Mouse (Mus musculus) midbrain, embryonic 14.5 days (tissue): ENCODE measurements around the gene Myom3. TPM values are rescaled to one million over a fixed set of nuclear protein-coding genes. Genes with fewer than 3 reads are reported as not detected.

Source experiments
- ATAC-seq: fragments of 200-750 bp; cut with Nextera tagmentation; 2 replicates; pipeline ENCODE4 v1.8.0; 2017; ENCODE audit warnings: moderate number of reproducible peaks, moderate library complexity; ENCODE audit not compliant: low FRiP score, low TSS enrichment
- DNase-seq: peaks from one replicate; pipeline ENCODE4 v3.0.0-alpha.2; 2015
- H3K27ac ChIP-seq: fragments of 300-500 bp; sonication (generic); replicated peaks from 2 replicates; pipeline ENCODE4 v1.5.1; 2014; ENCODE audit warnings: mild to moderate bottlenecking, low read depth, low read length, moderate library complexity
- H3K27me3 ChIP-seq: fragments of 300-500 bp; sonication (generic); 2 replicates; pipeline ENCODE4 v1.6.1; 2014; ENCODE audit warnings: low read length, control low read depth, mixed read lengths; ENCODE audit not compliant: control insufficient read depth, insufficient read depth
- H3K36me3 ChIP-seq: fragments of 300-500 bp; sonication (generic); 2 replicates; pipeline ENCODE4 v1.6.1; 2014; ENCODE audit warnings: low read length, control low read depth; ENCODE audit not compliant: control insufficient read depth, insufficient read depth
- H3K4me1 ChIP-seq: fragments of 300-500 bp; sonication (generic); 2 replicates; pipeline ENCODE4 v1.6.1; 2014; ENCODE audit warnings: mild to moderate bottlenecking, antibody characterized with exemption, low read length, control low read depth; ENCODE audit not compliant: control insufficient read depth, insufficient read depth
- H3K4me2 ChIP-seq: fragments of 300-500 bp; sonication (generic); 2 replicates; pipeline ENCODE4 v1.6.1; 2014; ENCODE audit warnings: mild to moderate bottlenecking, low read length, moderate library complexity
- H3K4me3 ChIP-seq: fragments of 300-500 bp; sonication (generic); replicated peaks from 2 replicates; pipeline ENCODE4 v1.5.1; 2014; ENCODE audit warnings: low read depth, low read length
- H3K9ac ChIP-seq: fragments of 300-500 bp; sonication (generic); replicated peaks from 2 replicates; pipeline ENCODE4 v1.6.1; 2014; ENCODE audit warnings: mild to moderate bottlenecking, low read length, moderate library complexity
- H3K9me3 ChIP-seq: fragments of 300-500 bp; sonication (generic); 2 replicates; pipeline ENCODE4 v1.6.1; 2016; ENCODE audit warnings: low read length, control low read depth, mixed read lengths; ENCODE audit not compliant: control insufficient read depth
- WGBS: fragments of 180-500 bp; shearing (Covaris S2); extraction: QIAGEN DNeasy Blood & Tissue Kit; methylation state at CpG from one replicate; pipeline ENCODE4 v1.1.7; 2014; 5-methylcytosine and 5-hydroxymethylcytosine counted together
- polyA plus RNA-seq: library from polyadenylated mRNA; unstranded; fragments of >200 nt; fragmentation: Nextera tagmentation; extraction: Ambion mirVana; gene quantifications from 2 replicates; pipeline ENCODE4 v1.2.1, GENCODE M21; 2014

Myom3 gene
- polyA plus RNA-seq, 1 experiment from 2014 or later, result 0.13 TPM

DNA sequence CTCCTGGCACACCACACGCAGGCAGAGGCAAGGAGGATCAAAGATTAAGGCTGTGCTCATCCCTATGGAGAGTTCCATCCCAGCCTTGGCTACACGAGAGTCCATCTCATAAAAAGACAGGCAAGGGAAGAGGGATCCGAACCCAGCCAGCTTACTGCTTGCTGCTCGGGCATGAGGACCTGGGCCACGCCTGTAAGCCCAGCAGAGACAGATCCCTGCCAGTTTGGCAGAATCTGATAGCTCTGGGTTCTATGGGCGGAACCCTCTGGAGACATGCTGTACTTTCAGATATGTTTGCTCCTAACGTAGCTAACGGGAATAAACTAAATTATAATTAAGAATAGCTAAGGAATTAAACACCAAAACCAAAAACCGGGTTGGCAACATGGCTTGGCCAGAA, 92.4 kb downstream of the Myom3 start:
- H3K4me3 ChIP-seq, result no peak overlapping the region
- no peak overlapping the region for H3K9ac ChIP-seq
- H3K9me3 ChIP-seq, result no peaks in the 10 kb centered on the region
- no peak for ATAC-seq
- no peak overlapping the region for H3K4me2 ChIP-seq
- no peaks in the 10 kb centered on the region for H3K27me3 ChIP-seq
- H3K36me3 ChIP-seq, result no peaks in the 10 kb centered on the region
- peaks cover 13% of the 10 kb centered on the region for H3K4me1 ChIP-seq
- H3K27ac ChIP-seq, result no peak overlapping the region
- no peak for DNase-seq
- 89% methylated on average over 9 of the region's 9 CpGs for WGBS

DNA sequence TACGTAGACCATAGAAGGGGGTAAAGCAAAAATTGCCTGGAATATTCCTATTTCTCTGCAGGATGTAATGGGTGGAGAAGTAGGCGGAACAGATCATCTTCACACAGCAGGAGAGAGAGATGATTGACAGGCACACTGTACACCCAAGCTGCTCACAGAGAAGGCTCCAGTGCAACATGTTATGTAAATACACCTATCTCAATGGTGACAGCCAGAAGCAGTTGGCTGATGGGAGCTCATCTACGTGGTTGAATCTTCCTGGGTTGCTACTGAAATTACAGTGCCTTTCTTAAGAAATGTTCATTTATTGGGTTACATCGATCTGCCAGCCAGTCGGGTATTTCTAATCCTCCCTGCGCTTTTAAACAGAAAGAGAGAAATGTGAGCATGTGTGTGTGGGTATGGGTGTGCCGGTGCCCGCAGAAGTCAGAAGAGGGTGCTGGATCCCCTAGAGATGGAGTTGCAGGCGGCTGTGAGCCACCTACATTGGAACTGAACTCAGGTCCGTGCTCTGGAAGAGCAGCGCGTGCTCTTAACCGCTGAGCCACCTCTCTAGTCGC, 94.6 kb downstream of the Myom3 start:
- no peaks in the 10 kb centered on the region for H3K9me3 ChIP-seq
- H3K27me3 ChIP-seq, result no peaks in the 10 kb centered on the region
- ATAC-seq, result no peak
- no peaks in the 10 kb centered on the region for H3K36me3 ChIP-seq
- H3K4me3 ChIP-seq, result no peak overlapping the region
- DNase-seq, result no peak
- H3K9ac ChIP-seq, result no peak overlapping the region
- 88% methylated on average over 14 of the region's 14 CpGs for WGBS
- H3K4me1 ChIP-seq, result peaks cover 30% of the 10 kb centered on the region
- no peak overlapping the region for H3K27ac ChIP-seq
- no peak overlapping the region for H3K4me2 ChIP-seq

DNA sequence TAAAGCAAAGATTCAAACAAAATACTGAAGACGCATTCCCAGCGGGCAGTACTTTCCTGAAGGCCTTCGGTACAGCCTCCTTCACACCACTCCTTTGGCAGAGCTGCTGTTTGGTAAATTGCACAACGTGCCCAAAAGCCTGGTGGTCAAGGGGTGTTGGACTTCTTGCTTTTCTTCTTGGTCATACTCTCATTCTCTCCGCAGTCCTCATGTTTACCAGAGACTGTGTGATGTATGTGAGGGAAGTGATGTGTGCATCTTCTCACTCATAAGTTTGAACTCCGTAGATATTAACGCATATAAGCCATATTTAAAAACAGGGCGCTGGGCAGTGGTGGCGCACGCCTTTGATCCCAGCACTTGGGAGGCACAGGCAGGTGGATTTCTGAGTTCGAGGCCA, 95.1 kb downstream of the Myom3 start:
- DNase-seq (no peak), ATAC-seq (no peak)
- no peak overlapping the region; the same call in 1 of the 2 replicates for H3K4me3 ChIP-seq
- H3K4me1 ChIP-seq, result peaks cover 35% of the 10 kb centered on the region
- no peaks in the 10 kb centered on the region for H3K9me3 ChIP-seq
- no peaks in the 10 kb centered on the region for H3K36me3 ChIP-seq
- no peaks in the 10 kb centered on the region for H3K27me3 ChIP-seq
- peak overlapping the region; percentile 99 for H3K27ac ChIP-seq
- 0 out of 2 replicates have a peak overlapping the region, but pooled peaks have one; percentile 37 for H3K9ac ChIP-seq
- WGBS, result 72% methylated on average over 11 of the region's 11 CpGs
- H3K4me2 ChIP-seq, result peak overlapping the region; percentile 87

- H3K36me3 ChIP-seq, result no peaks in the 10 kb centered on the region
- H3K27me3 ChIP-seq, result no peaks in the 10 kb centered on the region
- DNase-seq (peak; percentile 69), ATAC-seq (peak; percentile 2)
- WGBS, result 9% methylated on average over 6 of the region's 6 CpGs
- H3K9ac ChIP-seq, result peak overlapping the region; percentile 90
- peak overlapping the region; percentile 92 for H3K4me3 ChIP-seq
- peaks cover 37% of the 10 kb centered on the region for H3K4me1 ChIP-seq
- H3K9me3 ChIP-seq, result no peaks in the 10 kb centered on the region
- peak overlapping the region; percentile 99 for H3K27ac ChIP-seq
- H3K4me2 ChIP-seq, result peak overlapping the region; percentile 87
Observed at GRCm38 (mm10) chr4:135855080-135855479, 95.6 kb downstream of the Myom3 start.

DNA sequence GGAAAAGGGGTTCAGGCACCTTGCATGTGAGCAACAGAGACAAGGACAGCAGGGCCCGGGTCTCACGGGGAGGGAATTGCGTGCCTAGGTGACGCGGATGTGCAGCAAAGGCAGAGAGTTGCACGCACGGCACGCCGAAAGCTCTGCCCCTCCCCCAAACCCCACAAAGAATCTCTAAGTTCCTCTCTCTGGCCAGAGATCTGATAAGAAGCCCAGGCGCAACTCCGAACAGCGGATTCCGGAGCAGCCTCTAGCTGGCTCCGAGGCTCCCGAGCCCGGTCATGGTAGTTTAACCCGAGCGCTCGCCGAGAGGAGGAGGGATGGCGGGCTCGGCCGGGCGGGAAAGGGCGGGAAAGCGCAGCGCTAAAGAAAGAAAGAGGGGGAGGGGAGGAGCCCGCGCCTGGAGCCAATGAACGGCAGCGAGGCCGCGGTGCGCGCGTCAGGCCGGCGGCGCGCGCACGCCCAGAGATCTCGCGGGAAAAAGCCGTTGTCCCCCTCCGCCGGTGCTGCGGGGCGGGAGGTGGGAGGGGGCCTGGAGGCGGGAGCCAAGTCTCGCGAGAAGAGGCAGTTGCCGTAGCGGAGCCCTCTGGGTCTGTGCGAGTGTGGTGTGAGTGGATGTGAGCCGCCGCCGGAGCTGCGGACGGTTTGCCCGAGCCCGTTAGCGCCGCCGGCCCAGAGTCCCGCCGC, 96.2 kb downstream of the Myom3 start, which contains the start of gene Srsf10:
Gene Srsf10, plus strand, starts transcription at position 212 of the 687 bp plus-strand sequence.
- Histone ChIP-seq H3K4me1 (peaks cover 36% of the 10 kb centered on the region), H3K27me3 (no peaks in the 10 kb centered on the region), H3K27ac (peak within 1 kb of the TSS; percentile 99), H3K9me3 (no peaks in the 10 kb centered on the region), H3K4me2 (peak within 1 kb of the TSS; percentile 87), H3K36me3 (no peaks in the 10 kb centered on the region), H3K4me3 (peak within 1 kb of the TSS; percentile 92), H3K9ac (peak within 1 kb of the TSS; percentile 90)
- ATAC-seq (peak; percentile 95), DNase-seq (peak; percentile 99)
- under 1% methylated on average over 66 of the region's 67 CpGs for WGBS

- peak; percentile 80 for ATAC-seq
- H3K4me3 ChIP-seq, result peak overlapping the region; percentile 92
- H3K9me3 ChIP-seq, result no peaks in the 10 kb centered on the region
- H3K9ac ChIP-seq, result peak overlapping the region; percentile 90
- no peaks in the 10 kb centered on the region for H3K27me3 ChIP-seq
- peak overlapping the region; percentile 69 for H3K4me2 ChIP-seq
- DNase-seq, result peak; percentile 81
- H3K36me3 ChIP-seq, result no peaks in the 10 kb centered on the region
- H3K27ac ChIP-seq, result peak overlapping the region; percentile 99
- under 1% methylated on average over 91 of the region's 91 CpGs for WGBS
- peaks cover 36% of the 10 kb centered on the region for H3K4me1 ChIP-seq
Observed at GRCm38 (mm10) chr4:135856223-135857091, 96.9 kb downstream of the Myom3 start.

- 3% methylated on average over 7 of the region's 7 CpGs for WGBS
- Histone ChIP-seq H3K4me1 (peaks cover 36% of the 10 kb centered on the region), H3K4me2 (peak overlapping the region; percentile 69), H3K4me3 (peak overlapping the region; percentile 92), H3K36me3 (peaks cover 7% of the 10 kb centered on the region; the same call in 1 of the 2 replicates), H3K9ac (peak overlapping the region; percentile 90; the same call in 1 of the 2 replicates), H3K27me3 (no peaks in the 10 kb centered on the region), H3K27ac (no peak overlapping the region), H3K9me3 (no peaks in the 10 kb centered on the region)
- ATAC-seq, result no peak
- DNase-seq, result no peak
Observed at GRCm38 (mm10) chr4:135857597-135858186, 98.2 kb downstream of the Myom3 start.
